Mouse (Mus musculus): ENCODE measurements around the gene Rras.
A peak's percentile ranks its signal among the peaks of the same experiment; 100 is the strongest.

Gene Rras

GRCm38 (mm10) chr7:45052862-45053116 lies 35.0 kb downstream of the Rras start, which contains the start of gene Prr12:
Gene Prr12, minus strand, starts transcription at chr7:45052881.
- no peak for DNase-seq (ENCODE audit: low spot score in 2 of 2)

- peak; percentile 79 to 87 for DNase-seq (ENCODE audit: low spot score in 2 of 2)
These were observed 35.6 kb downstream of the Rras start for GRCm38 (mm10) chr7:45053117-45053930.

GRCm38 (mm10) chr7:45053931-45054510 lies 36.3 kb downstream of the Rras start:
- peak; percentile 96 to 98 for DNase-seq (ENCODE audit: low spot score in 2 of 2)

DNA sequence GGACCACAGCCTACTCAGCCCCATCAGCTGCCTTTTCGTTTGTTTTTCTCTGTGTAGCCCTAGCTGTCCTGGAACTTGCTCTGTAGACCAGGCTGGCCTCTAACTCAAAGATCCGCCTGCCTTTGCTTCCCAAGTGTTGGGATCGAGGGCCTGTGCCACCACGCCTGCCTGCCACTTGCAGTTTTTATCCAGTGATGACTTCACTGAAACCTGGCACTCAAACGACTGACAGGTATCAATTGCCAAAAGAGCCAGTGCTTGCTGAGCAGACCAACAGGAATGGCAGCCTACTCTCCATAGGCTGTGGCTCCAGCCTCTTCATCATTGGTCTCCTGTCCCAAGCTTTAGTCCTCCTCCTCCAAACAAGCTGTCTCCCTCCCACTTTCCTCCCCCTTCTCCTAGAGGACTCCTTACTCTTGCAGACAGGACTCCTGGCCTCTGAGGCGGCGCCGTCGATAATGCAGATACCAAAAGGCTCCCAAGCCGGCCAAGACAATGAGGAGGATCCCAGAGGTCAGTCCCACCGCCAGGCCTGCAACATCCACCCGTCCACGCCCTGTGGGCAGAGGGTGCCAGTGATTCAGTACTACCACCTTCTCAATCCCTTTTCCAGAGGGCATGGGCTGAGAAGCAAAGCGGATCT lies 38.7 kb downstream of the Rras start:
- no peak for DNase-seq (ENCODE audit: low spot score in 2 of 2)

GRCm38 (mm10) chr7:45056972-45057348 lies 39.2 kb downstream of the Rras start:
- no peak for DNase-seq (ENCODE audit: low spot score in 2 of 2)

GRCm38 (mm10) chr7:45058607-45059571 lies 41.1 kb downstream of the Rras start:
- DNase-seq (ENCODE audit: low spot score in 2 of 2), result peak; percentile 56 to 68

- DNase-seq (ENCODE audit: low spot score in 2 of 2), result no peak
These were observed 42.9 kb downstream of the Rras start for GRCm38 (mm10) chr7:45060632-45061122.

DNA sequence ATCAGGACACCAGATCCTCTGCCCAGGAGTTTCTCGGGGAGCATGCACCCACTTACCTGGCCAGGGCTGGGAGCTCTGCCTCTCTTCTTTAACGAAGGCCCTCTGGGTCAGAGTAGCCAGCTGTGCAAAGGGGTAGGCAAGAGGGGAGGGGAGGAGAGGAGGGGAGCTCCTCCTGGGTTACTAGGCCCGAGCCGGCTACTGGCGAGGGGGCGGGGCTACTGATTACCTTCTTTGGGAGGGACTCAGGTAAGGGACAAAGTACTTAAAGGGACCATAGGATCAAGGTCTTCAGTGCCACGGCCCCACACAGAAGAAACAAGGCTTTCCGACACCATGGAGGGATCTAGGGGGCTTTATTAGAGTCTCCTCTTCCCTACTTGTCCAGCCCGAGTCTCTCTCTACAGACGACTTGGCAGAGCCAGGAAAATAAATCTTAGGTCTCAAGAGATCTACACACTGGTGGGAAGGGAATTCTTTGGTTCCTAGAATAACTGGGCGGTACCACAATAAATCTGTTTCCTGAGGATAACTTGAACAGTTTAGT lies 43.8 kb downstream of the Rras start:
- no peak for DNase-seq (ENCODE audit: low spot score in 2 of 2)

DNA sequence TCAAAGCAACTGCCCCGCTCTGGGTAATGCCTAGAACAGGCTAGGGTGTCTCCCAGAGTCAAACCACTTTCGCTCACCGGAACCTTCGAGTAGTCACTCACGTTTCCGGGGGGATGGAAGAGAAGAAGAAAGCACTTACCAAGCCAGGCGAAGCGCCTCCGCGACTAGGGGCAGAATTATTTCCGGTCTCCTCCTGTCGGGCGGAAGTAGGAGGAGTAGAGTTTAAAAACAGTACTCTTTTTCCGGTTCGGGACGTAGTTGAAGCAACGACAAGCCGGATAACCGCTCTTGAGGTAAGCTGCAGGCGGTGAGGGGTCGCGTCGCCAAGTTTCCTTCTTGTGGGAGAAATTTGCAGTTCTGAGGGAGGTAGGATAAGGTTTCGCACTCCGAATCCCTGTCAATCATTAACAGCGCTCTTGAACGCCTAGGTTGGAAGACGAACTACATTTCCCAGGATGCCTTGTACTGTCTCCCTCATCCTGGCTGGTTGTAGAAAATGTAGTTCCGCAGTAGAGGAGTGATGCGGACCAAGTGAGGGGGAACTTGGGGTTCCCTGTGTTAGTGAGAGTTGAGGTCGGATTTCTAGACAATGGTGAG lies 44.6 kb downstream of the Rras start, which contains the start of the genes Nosip and Prrg2:
Nosip (plus strand) TSS at position 191 of the 597 bp plus-strand sequence.
Prrg2 (minus strand) TSS at position 439 of the 597 bp plus-strand sequence.
- DNase-seq (ENCODE audit: low spot score in 2 of 2), result peak; percentile 96 to 97

- DNase-seq (ENCODE audit: low spot score in 2 of 2), result no peak
These were observed 49.6 kb downstream of the Rras start for GRCm38 (mm10) chr7:45067190-45067999.

- DNase-seq (ENCODE audit: low spot score in 2 of 2), result peak in 1 of 2 experiments; percentile 62
These were observed 50.2 kb downstream of the Rras start for GRCm38 (mm10) chr7:45068000-45068318.

DNA sequence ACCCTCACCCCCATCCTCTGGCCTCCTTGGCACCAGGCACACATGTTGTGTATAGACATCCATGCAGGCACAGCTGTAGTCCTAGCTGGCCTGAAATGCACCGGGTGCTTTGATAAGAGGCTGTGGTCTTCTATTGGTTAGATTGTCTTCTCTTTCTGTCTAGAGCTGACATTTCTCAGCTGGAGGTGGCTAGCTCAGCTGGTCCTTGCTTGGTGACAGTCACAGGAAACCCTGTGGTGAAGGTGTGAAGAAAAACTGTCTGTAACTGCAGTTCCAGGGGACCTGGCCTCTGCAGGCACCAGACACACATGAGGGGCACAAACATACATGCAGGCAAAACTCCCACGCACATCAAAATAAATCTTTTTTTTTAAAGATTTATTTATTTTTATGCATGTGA lies 51.9 kb downstream of the Rras start:
- DNase-seq (ENCODE audit: low spot score in 2 of 2), result no peak

Data from right cerebral cortex, postnatal 10 days (tissue).